Mouse (Mus musculus) small intestine, adult 2 months (tissue): ENCODE results near the gene Dclre1b.

Source experiments
- CTCF ChIP-seq: fragments of 200-500 bp; IDR thresholded peaks from 2 replicates; pipeline ENCODE4 v1.5.1; 2012; ENCODE audit warnings: low read depth, mild to moderate bottlenecking, control low read depth, inconsistent platforms, low read length, moderate library complexity, mixed read lengths; ENCODE audit not compliant: insufficient replicate concordance, insufficient read length; ENCODE audit errors: extremely low read depth
- POLR2A ChIP-seq: fragments of 200-500 bp; IDR thresholded peaks from 2 replicates; pipeline ENCODE4 v1.6.1; 2012; ENCODE audit warnings: low read depth, mild to moderate bottlenecking, control low read depth, inconsistent platforms, low read length, moderate library complexity

DNA sequence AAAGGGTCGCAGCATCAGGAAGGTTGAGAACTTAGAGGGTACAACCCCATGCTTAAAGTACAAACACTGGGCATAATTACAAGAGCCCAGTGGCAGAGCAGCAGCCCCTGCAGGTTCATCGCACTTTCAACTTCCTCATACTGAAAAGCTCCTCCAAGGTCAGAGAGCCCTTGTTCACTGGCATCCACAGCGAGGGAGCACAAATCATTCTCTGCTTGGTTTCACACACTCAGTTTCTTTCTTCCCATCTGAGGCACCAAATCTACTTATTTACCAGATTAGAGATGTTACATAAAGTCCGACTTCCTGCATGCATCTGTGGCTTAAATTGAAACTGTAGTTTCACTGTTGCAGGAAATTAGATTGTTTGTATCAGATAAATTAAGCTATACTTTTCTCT, 36.4 kb downstream of the Dclre1b start:
- no peak for TF ChIP-seq CTCF
- TF ChIP-seq POLR2A: no peak
